Mouse (Mus musculus): ENCODE measurements at regions not wholly inside any gene's neighbourhood (a gene's known extent, or its start where the extent isn't known, plus 50 kb on each side); places are given as distances from the start of the nearest gene placed in this dataset.

- DNase-seq, result no peak
Measured at GRCm38 (mm10) chr8:64542501-64542900, 150.4 kb downstream of the Cpe start.

- no peak for DNase-seq
Measured at GRCm38 (mm10) chr8:64539846-64540472, 152.9 kb downstream of the Cpe start.

- DNase-seq, result no peak
Measured at GRCm38 (mm10) chr8:64531780-64532179, 161.1 kb downstream of the Cpe start.

GRCm38 (mm10) chr8:64522441-64523102 is 170.3 kb downstream of the Cpe start:
- DNase-seq, result no peak

GRCm38 (mm10) chr8:64519650-64520049 is 173.2 kb downstream of the Cpe start:
- no peak for DNase-seq

- peak in 1 of 2 experiments; percentile 15 for DNase-seq
Measured at GRCm38 (mm10) chr8:64515923-64516322, 176.9 kb downstream of the Cpe start.

- DNase-seq, result no peak
Measured at GRCm38 (mm10) chr8:64497281-64498060, 195.4 kb downstream of the Cpe start.

- DNase-seq, result no peak
Measured at GRCm38 (mm10) chr8:64496333-64497213, 196.3 kb downstream of the Cpe start.

- DNase-seq, result no peak
Measured at GRCm38 (mm10) chr8:64491561-64491960, 201.3 kb downstream of the Cpe start.

- DNase-seq, result no peak
Measured at GRCm38 (mm10) chr8:64488057-64488456, 204.8 kb downstream of the Cpe start.

GRCm38 (mm10) chr8:64473276-64473675 is 219.6 kb downstream of the Cpe start:
- no peak for DNase-seq

GRCm38 (mm10) chr8:64472801-64473270 is 220.0 kb downstream of the Cpe start:
- DNase-seq, result no peak

- no peak for DNase-seq
Measured at GRCm38 (mm10) chr8:64461136-64461535, 231.7 kb downstream of the Cpe start.

GRCm38 (mm10) chr8:64456970-64457369 is 235.9 kb downstream of the Cpe start:
- DNase-seq, result no peak

GRCm38 (mm10) chr8:64454736-64455135 is 238.1 kb downstream of the Cpe start:
- peak in 1 of 2 experiments; percentile 9 for DNase-seq

GRCm38 (mm10) chr8:64445366-64445765 is 239.3 kb upstream of the Tll1 start:
- no peak for DNase-seq

- no peak for DNase-seq
Measured at GRCm38 (mm10) chr8:64444429-64444828, 238.4 kb upstream of the Tll1 start.

GRCm38 (mm10) chr8:64438489-64438888 is 232.4 kb upstream of the Tll1 start:
- DNase-seq, result no peak

GRCm38 (mm10) chr8:64434648-64435047 is 228.6 kb upstream of the Tll1 start:
- DNase-seq, result no peak

GRCm38 (mm10) chr8:64422850-64423214 is 216.8 kb upstream of the Tll1 start:
- DNase-seq, result no peak

- DNase-seq, result no peak
Measured at GRCm38 (mm10) chr8:64422200-64422849, 216.3 kb upstream of the Tll1 start.

Measured in kidney, postnatal 36 days (tissue).